Mouse (Mus musculus) lung, postnatal 4 days (tissue): ENCODE measurements around the gene Pcsk6.
"Not testable (repeated sequence)": the region's sequence is repeated elsewhere in the genome, so short reads cannot be mapped to it uniquely, and the experiment has no call there.

ENCODE experiments used
- DNase-seq, 2 experiments: peaks; one replicate each; pipeline ENCODE4 v3.0.0; 2021

Pcsk6 gene

DNA sequence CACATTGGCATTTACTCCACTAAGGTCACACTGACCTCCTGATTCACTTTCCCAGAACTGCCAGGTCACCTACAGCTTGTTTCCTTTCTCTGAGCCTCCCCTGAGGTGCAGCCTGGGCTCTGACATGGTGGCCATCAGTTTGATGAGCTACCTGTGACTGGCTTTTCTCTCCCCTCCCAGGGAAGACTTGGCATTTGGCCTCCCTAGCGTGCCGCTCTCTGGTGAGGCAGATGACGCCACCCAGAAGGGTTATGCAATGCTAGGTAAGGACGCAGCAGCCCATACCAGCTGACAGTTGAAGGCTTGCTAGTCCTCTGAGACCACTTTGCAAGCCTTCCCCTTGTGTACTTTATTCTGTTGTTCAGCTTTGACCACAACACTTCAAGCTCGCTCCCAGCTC is 141.9 kb downstream of the Pcsk6 start:
- DNase-seq = no peak

DNA sequence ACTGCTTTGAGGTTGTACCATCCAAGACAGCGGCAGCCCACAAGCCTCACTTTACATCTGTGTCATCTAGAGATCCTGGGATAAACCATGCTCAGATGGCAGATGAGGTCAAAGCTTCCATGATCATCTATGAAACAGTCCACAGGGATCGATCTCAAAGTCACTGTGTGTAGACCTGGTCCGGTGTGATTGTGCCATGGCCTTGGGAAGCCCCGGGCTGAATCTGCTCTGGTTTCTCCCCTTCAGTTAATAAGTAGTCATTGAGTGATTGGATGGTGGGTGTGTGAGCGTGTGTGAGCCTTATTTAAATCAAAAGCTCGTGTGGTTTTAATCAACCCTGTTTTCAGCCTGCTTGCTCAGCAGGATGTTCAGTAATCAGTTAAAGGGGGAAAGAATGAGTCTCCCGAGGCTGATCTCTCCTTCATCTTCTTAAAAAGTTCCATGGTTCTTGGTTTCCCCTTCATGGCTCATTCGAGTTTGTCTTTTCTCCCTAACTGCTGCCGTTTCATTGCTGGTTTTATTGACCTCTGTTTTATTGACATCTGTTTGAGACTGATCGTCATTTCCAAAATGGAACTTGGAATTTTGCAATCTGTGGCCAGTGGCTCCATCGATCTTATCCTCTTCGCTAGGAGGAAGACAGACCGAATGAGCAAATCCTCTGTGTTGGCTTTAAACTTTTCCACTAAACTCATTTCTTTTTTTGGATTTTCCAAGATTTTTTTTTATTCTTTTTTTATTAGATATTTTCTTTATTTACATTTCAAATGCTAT is 142.5 kb downstream of the Pcsk6 start:
- DNase-seq = no peak

GRCm38 (mm10) chr7:66005066-66005465 is 143.5 kb downstream of the Pcsk6 start:
- DNase-seq = peak; percentile 25 to 44

DNA sequence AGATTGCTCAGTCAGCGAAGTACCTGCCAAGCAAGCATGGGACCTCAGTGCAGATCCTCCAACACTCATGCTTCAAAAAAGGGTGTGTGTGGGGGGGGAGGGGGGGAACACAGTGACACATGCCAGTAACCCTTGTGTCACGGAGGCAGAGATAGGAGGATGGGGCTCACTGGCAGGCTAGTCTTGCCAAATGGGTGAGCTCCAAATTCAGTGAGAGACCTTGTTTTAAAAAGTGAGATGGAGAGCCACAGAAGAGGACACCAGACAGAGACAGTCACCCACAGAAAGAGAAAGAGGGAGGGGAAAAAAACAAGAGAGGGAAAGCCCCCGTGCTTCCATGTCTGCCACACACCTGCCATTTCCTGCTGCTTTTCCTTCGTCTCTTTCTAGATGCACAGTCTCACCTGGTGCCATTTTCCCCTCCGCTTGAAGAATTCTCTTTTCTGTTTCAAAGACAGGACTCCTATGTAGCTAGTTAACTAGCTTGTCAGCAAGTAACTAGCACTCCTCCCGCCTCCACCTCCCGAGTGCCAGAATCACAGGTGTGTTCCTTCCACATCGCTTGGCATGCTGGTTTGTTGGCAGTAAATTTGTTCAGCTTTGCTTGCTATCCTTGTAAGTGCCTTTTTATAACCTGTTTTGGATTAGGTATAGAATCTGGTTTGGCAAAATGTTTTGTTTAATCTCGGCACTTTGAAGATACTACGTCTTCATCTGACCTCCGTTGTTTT is 146.8 kb downstream of the Pcsk6 start:
- DNase-seq = no peak

DNA sequence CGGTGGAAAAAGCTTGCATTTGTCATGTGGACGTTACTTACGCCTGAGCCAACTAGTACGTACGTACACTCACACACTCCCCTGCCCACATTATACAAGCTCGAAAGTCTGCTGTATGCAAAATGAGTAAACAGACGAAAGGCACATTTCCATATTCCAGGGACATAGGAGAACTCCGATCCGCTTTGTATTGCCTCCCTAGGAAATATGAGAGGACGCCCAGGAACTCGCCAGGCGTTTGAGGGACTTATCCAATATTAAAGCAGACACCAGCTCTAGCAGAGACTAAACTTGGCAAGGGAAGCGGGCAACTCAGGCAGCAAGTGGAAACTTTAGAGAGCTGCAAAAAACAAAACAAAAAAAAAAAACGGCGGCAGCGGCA is 147.3 kb downstream of the Pcsk6 start:
- DNase-seq = peak; percentile 5 to 41

GRCm38 (mm10) chr7:66010518-66010917 is 149.0 kb downstream of the Pcsk6 start:
- no peak for DNase-seq

DNA sequence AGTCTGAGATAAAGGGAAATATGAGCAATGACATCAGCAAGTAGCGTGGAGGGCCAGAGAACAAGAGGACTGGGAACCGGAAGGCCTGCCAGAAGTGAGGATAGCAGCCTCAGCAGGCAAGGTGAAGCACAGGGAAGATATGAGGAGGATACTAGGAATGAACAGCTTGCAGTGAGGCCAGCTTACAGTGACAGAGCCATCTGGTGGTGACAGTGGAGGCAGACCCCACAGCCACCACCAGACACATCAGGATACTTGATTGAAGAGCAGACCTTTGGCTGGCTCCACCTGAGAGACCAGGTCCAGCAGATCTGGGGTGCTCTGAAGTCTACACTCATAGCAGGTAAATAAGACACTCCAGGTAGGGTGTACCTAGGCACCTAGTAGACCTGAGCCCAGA is 166.2 kb downstream of the Pcsk6 start:
- DNase-seq = peak in 1 of 2 experiments; percentile 14

DNA sequence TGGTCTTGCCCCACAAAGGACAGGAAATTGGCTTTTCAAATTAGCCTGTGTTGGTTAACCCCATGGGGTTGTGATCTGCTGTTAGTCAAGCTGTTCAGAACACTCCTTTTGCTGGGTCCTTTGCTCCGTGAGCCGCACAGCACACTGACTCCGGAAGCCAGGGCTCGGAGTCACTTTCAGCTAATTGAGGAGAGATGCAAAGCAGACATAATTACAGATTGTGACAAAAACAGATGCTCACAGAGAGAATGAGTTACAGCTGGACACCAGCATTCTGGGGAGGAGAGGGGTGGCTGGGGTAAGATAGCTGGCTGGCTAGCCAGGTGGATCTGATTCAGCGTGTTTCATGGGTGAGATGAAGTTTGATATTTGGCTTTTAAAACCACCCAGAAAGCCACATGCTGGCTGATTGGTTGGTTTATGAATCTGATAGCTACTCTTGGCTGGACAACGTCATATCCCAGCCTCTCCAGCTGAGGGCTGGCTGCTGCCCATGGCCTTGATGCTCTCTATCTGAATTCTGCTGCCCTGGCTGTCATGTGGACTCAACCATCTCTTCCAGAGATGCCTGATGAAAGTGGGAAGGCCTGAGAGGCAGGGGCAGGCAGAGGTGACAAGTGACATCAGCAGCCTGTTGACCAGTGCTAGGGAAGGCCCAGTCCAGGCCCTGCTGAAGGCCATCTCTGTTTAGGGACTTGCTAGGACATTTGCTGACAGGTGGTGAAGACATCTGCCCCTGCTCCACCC is 167.4 kb downstream of the Pcsk6 start:
- peak; percentile 15 to 73 for DNase-seq

DNA sequence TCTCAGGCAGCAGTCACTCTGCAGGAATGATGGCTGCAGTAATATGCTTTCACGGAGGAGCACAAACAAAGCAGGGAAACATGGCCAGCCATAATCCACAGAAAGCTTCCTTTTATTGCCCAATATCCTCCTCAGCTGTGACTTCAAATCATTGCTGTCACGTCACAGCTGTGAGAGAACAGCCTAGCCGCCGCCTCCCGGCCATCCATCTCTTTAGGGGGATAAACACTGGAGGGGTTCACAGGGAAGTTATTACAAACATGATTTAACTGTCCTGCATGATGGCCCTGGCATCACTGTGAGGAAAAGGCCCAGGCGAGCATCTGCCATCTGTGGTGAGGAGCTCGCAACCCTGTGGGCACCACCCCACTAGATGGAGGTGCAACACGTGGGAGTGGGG is 175.3 kb downstream of the Pcsk6 start:
- no peak for DNase-seq

- no peak for DNase-seq
These were observed 176.7 kb downstream of the Pcsk6 start for GRCm38 (mm10) chr7:66038261-66038660.

DNA sequence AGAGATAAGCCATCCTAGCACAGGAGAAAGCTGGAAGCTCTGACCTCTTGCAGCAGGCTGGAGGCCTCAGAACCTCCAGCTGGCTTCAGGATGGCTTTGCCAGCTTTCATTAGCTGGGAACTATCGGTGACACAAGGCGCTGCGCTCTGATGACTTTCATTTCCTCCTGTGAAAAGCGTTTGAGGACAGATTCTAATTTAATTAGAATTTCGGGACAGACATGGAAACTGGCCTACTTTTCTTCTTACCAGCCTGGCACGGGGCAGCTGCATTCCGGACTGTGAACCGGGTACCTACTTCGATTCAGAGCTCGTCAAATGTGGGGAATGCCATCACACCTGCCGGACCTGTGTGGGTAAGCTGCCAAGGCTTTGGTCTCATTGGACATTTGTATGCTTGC is 177.2 kb downstream of the Pcsk6 start:
- peak in 1 of 2 experiments; percentile 49 for DNase-seq

GRCm38 (mm10) chr7:66040026-66040814 is 178.7 kb downstream of the Pcsk6 start:
- no peak for DNase-seq

DNA sequence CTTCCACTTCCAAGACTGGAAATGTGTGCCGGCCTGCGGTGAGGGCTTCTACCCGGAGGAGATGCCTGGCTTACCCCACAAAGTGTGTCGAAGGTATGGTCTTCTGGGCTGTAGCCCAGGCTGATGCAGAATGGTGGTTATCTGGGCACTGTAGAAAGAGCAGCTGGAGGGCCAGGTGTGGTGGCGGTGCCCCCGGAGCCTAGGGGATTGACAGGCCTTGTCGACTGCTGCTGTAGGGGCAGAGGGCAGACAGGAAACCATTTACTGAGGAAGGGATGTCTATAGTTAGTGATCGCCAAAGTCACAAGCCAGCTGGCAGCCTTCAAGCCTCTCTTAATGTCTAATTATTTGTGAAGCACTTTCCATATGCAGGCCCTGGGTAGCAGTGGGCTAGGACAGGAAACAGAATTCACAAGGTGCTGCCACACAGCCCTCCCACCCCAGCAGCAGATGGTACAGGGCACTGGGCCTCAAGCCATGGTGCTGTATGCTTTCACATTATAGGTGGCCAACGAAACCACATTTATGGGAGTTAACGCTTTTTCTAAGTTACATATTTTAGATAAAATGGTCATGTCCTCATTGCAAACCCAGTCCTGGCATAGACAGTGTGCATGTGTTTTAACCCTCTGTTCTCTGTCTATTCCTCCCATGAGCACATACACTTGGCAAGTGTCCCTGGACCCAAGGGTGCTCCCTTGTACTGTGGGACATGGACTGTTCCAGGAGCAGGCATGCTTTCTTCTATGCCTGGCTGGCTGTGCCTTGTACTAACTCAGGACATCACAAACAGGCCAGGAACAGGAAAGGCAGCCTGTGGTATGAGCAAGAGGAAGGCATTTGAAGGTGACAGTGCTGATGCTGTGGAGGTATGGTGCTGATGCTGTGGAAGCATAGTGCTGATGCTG is 182.3 kb downstream of the Pcsk6 start, which contains the start of gene Gm45213:
Gm45213 (plus strand) TSS at position 51 of the 908 bp plus-strand sequence.
- DNase-seq = peak in 1 of 2 experiments; percentile 36

GRCm38 (mm10) chr7:66044617-66045016 is 183.1 kb downstream of the Pcsk6 start:
- DNase-seq = no peak

DNA sequence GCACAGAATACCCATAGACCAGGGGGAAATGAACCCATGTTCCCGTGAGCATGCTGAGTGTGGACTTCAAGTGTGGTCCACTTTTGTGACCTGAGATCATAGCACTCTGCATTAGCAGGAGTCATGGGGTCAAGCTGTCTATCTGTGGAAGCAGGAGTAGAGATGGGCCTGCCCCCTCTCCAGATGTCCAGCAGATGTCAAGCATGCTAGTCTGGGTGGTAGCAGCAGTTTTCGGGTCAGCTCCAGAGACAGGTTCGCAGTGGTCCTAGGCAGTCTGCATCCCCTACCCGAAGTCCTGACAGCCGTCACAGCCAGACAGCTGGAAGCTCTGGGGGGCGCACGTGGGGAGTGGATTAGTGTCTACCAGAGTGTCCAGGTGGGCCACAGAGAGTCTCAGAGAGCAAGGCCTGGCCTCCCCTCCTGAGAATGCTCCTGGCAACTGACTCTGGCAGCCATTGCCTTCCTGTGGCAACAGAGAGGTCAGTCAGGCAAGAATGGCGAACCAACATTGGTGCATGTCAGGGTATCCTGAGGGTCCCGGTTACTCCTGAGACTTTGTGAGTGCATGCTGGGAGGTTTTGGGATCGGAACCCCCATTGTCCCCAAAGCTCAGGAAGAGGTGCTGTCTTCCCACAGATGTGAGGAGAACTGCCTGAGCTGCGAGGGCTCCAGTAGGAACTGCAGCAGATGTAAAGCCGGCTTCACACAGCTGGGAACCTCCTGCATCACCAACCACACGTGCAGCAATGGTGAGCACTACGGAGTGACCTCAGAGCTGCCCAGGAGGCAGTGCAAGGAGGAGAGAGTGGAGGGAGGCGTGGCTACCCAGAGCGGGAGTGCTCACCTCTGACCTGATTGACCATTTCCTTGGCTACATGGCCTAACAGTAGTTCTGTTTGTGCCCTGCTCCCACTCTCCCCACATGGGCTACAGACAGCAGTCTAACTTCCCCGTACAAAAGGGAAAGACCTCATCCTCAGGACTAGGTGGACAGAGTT is 185.7 kb downstream of the Pcsk6 start:
- DNase-seq = peak in 1 of 2 experiments; percentile 19

DNA sequence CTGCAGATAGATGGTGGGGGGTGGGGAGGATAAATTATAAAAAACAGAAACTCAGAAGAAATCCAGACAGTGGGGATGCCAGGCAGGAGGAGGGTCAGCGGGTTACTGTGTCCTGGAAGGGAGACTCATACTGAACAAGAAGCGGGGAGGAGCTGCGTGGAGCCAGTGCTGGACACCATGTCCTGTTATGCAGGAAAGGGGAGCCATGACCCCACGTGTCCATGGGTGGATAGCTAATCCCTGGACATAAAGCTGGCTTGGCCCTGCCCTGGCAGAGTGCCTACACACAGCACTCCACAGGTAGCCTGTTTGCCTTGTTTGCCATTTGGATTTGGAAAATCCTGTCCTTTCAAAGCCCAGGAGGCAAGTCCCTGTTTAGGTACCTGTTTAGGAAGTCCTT is 186.4 kb downstream of the Pcsk6 start:
- no peak for DNase-seq

DNA sequence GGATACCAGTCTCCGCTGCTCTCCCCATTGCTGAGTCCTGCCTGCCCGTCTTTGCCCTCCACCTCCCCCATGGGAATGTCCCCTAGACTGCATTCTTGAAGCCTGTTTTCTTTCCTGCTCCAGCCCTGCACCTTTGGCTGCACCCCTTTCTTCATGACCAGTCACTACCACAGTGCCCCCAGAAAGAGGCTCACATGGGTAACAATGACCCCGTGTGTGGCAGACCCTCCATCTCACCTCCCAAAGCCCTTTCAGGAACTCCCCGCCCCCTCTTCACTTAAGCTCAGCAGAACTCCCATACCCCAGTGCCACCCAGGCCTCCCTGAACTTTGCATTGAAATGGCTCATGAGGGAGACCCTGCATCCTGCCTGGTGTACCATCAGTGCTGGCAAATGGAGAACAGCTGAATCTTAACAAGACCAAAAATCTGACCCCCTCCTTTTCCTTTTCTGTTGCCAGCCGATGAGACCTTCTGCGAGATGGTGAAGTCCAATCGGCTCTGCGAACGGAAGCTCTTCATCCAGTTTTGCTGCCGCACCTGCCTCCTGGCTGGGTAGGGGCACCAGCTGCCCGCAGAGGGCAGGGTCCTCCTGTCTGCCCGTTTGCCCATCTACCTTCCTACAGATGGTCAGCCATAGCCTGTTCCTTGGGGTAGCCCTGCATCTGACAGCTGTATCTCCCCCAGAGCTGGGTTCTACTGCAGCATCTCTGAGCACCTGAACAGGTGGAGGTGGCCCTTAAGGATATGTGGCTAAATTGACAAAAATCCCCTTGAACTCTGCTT is 187.1 kb downstream of the Pcsk6 start:
- DNase-seq = no peak

- DNase-seq = no peak
These were observed 192.5 kb downstream of the Pcsk6 start for GRCm38 (mm10) chr7:66053946-66054483.

DNA sequence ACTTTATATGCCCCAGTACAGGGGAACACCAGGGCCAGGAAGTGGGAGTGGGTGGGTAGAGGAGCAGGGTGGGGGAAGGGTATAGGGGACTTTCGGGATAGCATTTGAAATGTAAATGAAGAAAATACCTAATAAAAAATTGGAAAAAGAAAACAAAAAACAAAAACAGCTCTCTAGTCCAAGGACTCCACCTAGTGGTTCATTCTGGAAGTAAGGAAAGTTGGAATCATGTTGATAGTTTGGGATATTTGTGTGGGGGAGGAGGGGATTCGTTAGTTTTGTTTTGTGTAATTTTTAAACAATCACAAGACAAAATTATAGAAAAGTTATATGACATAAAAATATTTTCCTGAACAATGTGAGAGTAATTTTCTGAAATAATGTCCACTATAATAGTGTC is 193.8 kb downstream of the Pcsk6 start:
- not testable (repeated sequence) for DNase-seq
